Mouse (Mus musculus): ENCODE results near the gene Cul9. TPM values are rescaled to one million over a fixed set of nuclear protein-coding genes. Genes with fewer than 3 reads are reported as not detected.

Cul9 gene
- total RNA-seq, 1 experiment, result 1.8 TPM

DNA sequence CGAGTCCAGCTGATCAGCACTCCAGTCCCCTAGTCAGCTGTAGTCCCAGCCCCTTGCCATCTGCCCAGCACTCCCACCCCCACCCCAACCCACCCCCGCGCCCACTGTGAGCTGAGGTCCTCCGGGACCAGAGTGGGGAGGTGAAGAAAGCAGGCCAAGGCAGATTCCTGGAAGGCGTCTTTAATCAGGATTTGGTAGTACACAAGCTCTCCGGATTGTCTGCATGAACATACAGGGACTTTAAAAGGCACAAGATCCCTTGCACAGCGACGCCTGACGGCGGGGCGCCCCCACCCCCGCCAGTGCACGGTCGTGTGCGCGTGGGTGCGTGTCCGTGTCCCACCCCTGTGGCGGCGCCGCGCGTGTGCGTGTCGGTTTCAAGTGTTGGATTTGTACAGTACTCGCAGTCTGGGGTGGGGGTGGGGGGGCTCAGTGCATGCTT is 92.2 kb downstream of the Cul9 start:
- Histone ChIP-seq H3K27ac (ENCODE audit: insufficient read depth, low read depth, low read length, poor library complexity, severe bottlenecking) (no peak overlapping the region), H3K4me1 (ENCODE audit: control insufficient read depth in 2 of 2, insufficient read depth in 2 of 2, low read length in 2 of 2, poor library complexity in 1 of 2) (peaks cover 6 to 35% of the 10 kb centered on the region in 2 experiments), H3K9me3 (ENCODE audit: control insufficient read depth, insufficient read depth, low read depth, low read length) (no peaks in the 10 kb centered on the region), H3K9ac (ENCODE audit: insufficient read depth, low read depth, low read length, poor library complexity, severe bottlenecking) (no peak overlapping the region), H3K4me3 (ENCODE audit: insufficient read depth in 1 of 2, low read depth in 1 of 2, low read length in 2 of 2, poor library complexity in 1 of 2, severe bottlenecking in 1 of 2) (peak overlapping the region; percentile 39 to 43; a peak in 2 of 4 replicates), H3K36me3 (ENCODE audit: control insufficient read depth, insufficient read depth, low read length, poor library complexity, severe bottlenecking) (no peaks in the 10 kb centered on the region)
- in situ Hi-C loops (cut with MboI; ENCODE audit: low sequenced_read_pairs in 2 of 2, unreplicated experiment in 2 of 2), result no loop called here
- no peak for DNase-seq (ENCODE audit: low read depth, low spot score)
- TF ChIP-seq ZNF384 (IDR thresholded peaks at IDR 0.05; ENCODE audit: low read depth, low read length), result no peak
- no peak for TF ChIP-seq MAFK (IDR thresholded peaks at IDR 0.05; ENCODE audit: insufficient read depth, low read depth, low read length)
- TF ChIP-seq HCFC1 (IDR thresholded peaks at IDR 0.05; ENCODE audit: borderline replicate concordance, insufficient read depth, low read length), result no peak
- TF ChIP-seq CHD2 (IDR thresholded peaks at IDR 0.05; ENCODE audit: low read depth, low read length), result no peak
- TF ChIP-seq ZC3H11A (IDR thresholded peaks at IDR 0.05; ENCODE audit: borderline replicate concordance, low read depth, low read length), result no peak

DNA sequence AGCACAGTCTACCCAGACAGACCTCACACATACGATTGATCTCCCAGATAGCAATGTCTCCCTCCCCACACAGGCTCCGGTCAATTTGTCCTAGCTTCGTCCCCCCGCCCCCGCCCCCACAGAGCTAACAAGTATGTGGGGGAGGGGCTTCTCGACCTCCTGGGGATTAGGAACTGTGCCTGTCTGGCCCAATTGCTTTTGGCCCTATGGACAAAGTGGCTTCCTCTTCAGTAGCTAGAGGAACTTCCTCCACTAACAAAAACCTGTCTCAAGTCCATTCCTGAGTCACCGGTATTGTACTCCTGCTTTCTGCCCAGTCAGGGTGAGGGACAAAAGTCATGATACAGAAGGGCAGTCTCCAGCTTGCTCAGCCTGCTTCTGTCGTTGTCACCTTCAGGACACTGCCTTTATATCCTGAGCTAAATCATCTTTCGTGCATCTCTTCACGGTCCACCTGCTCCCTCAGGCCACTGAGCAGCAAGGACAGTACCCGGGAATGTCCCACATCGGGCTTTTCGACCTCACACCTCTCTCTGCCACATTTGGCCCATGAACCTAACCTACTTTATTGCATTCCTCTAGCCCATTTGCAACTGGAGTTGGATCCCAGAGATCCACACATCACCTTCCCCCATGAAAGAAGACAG is 92.8 kb downstream of the Cul9 start:
- H3K9me3 ChIP-seq (ENCODE audit: control insufficient read depth, insufficient read depth, low read depth, low read length), result no peaks in the 10 kb centered on the region
- no peaks in the 10 kb centered on the region for H3K36me3 ChIP-seq (ENCODE audit: control insufficient read depth, insufficient read depth, low read length, poor library complexity, severe bottlenecking)
- no peak overlapping the region for H3K4me3 ChIP-seq (ENCODE audit: insufficient read depth in 1 of 2, low read depth in 1 of 2, low read length in 2 of 2, poor library complexity in 1 of 2, severe bottlenecking in 1 of 2)
- TF ChIP-seq ZC3H11A (IDR thresholded peaks at IDR 0.05; ENCODE audit: borderline replicate concordance, low read depth, low read length) (no peak), ZNF384 (IDR thresholded peaks at IDR 0.05; ENCODE audit: low read depth, low read length) (no peak), CHD2 (IDR thresholded peaks at IDR 0.05; ENCODE audit: low read depth, low read length) (no peak), HCFC1 (IDR thresholded peaks at IDR 0.05; ENCODE audit: borderline replicate concordance, insufficient read depth, low read length) (no peak), MAFK (IDR thresholded peaks at IDR 0.05; ENCODE audit: insufficient read depth, low read depth, low read length) (no peak)
- DNase-seq (ENCODE audit: low read depth, low spot score), result no peak
- in situ Hi-C loops (cut with MboI; ENCODE audit: low sequenced_read_pairs in 2 of 2, unreplicated experiment in 2 of 2), result no loop called here
- H3K27ac ChIP-seq (ENCODE audit: insufficient read depth, low read depth, low read length, poor library complexity, severe bottlenecking), result no peak overlapping the region
- no peak overlapping the region for H3K9ac ChIP-seq (ENCODE audit: insufficient read depth, low read depth, low read length, poor library complexity, severe bottlenecking)
- H3K4me1 ChIP-seq (ENCODE audit: control insufficient read depth in 2 of 2, insufficient read depth in 2 of 2, low read length in 2 of 2, poor library complexity in 1 of 2), result peaks cover 6 to 35% of the 10 kb centered on the region in 2 experiments

DNA sequence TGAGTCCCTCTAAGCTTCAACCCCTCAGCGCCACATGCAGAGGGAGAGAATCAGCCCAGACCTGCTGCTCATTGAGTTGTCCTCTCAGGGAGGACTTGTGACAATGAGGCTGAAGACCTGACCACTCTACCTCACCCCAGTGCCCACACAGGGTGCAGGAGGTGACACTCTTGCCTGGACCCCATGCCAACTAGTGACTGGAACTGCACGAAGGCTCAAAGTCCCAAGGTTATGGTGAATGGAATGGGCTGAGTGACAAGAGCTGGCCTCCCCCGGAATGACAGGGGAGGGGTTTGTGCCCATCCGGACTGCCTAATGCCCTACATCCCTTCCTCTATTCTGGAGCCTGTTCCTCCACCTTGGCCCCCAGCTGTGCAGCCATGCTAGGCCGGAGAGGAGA is 93.5 kb downstream of the Cul9 start:
- no peak overlapping the region for H3K27ac ChIP-seq (ENCODE audit: insufficient read depth, low read depth, low read length, poor library complexity, severe bottlenecking)
- no peak overlapping the region for H3K4me3 ChIP-seq (ENCODE audit: insufficient read depth in 1 of 2, low read depth in 1 of 2, low read length in 2 of 2, poor library complexity in 1 of 2, severe bottlenecking in 1 of 2)
- in situ Hi-C loops (cut with MboI; ENCODE audit: low sequenced_read_pairs in 2 of 2, unreplicated experiment in 2 of 2), result no loop called here

More for the DNA sequence above, 93.5 kb downstream of the Cul9 start:
- H3K9me3 ChIP-seq (ENCODE audit: control insufficient read depth, insufficient read depth, low read depth, low read length), result no peaks in the 10 kb centered on the region
- H3K36me3 ChIP-seq (ENCODE audit: control insufficient read depth, insufficient read depth, low read length, poor library complexity, severe bottlenecking), result no peaks in the 10 kb centered on the region
- no peak overlapping the region for H3K9ac ChIP-seq (ENCODE audit: insufficient read depth, low read depth, low read length, poor library complexity, severe bottlenecking)
- TF ChIP-seq CHD2 (IDR thresholded peaks at IDR 0.05; ENCODE audit: low read depth, low read length) (no peak), ZNF384 (IDR thresholded peaks at IDR 0.05; ENCODE audit: low read depth, low read length) (no peak), ZC3H11A (IDR thresholded peaks at IDR 0.05; ENCODE audit: borderline replicate concordance, low read depth, low read length) (no peak), HCFC1 (IDR thresholded peaks at IDR 0.05; ENCODE audit: borderline replicate concordance, insufficient read depth, low read length) (no peak)
- no peak for DNase-seq (ENCODE audit: low read depth, low spot score)
- peaks cover 5 to 31% of the 10 kb centered on the region in 2 experiments for H3K4me1 ChIP-seq (ENCODE audit: control insufficient read depth in 2 of 2, insufficient read depth in 2 of 2, low read length in 2 of 2, poor library complexity in 1 of 2)

Other genes starting within 250 kb of the Cul9 start
- 1.3 and 1.4 TPM in 2 replicates for gene Dlk2, start 249.0 kb downstream of the Cul9 start, total RNA-seq (2012; rRNA removed)
- gene Abcc10, start 218.0 kb downstream of the Cul9 start, total RNA-seq (2012; rRNA removed), result 17.2 and 25.6 TPM in 2 replicates
- 14.0 and 19.1 TPM in 2 replicates for gene Zfp318, start 162.7 kb downstream of the Cul9 start, total RNA-seq (2012; rRNA removed)
- gene Crip3, start 117.5 kb downstream of the Cul9 start, total RNA-seq (2012; rRNA removed), result 0.49 and 0.79 TPM in 2 replicates
- 3.6 and 6.1 TPM in 2 replicates for gene Slc22a7, start 107.9 kb downstream of the Cul9 start, total RNA-seq (2012; rRNA removed)
- gene Ttbk1, start 58.7 kb downstream of the Cul9 start, total RNA-seq (2012; rRNA removed), result 0.98 and 1.2 TPM in 2 replicates
- gene Dnph1, start 49.7 kb downstream of the Cul9 start, total RNA-seq (2012; rRNA removed), result 44.1 and 48.2 TPM in 2 replicates
- 65.2 and 75.6 TPM in 2 replicates for gene Srf, start 9.8 kb upstream of the Cul9 start, total RNA-seq (2012; rRNA removed)
- gene Ptk7, start 83.1 kb upstream of the Cul9 start, total RNA-seq (2012; rRNA removed), result 200 and 384 TPM in 2 replicates
- 17.8 and 20.7 TPM in 2 replicates for gene Klc4, start 99.6 kb upstream of the Cul9 start, total RNA-seq (2012; rRNA removed)
- gene Mrpl2, start 99.8 kb upstream of the Cul9 start, total RNA-seq (2012; rRNA removed), result 205 and 261 TPM in 2 replicates
- 88.5 and 96.1 TPM in 2 replicates for gene Cul7, start 103.9 kb upstream of the Cul9 start, total RNA-seq (2012; rRNA removed)
- gene Rrp36, start 128.0 kb upstream of the Cul9 start, total RNA-seq (2012; rRNA removed), result 44.5 and 57.0 TPM in 2 replicates
- gene Mea1, start 132.4 kb upstream of the Cul9 start, total RNA-seq (2012; rRNA removed), result 72.9 and 77.5 TPM in 2 replicates
- gene Klhdc3, start 134.5 kb upstream of the Cul9 start, total RNA-seq (2012; rRNA removed), result 65.1 and 73.0 TPM in 2 replicates
- gene Ppp2r5d, start 158.7 kb upstream of the Cul9 start, total RNA-seq (2012; rRNA removed), result 70.6 and 73.0 TPM in 2 replicates
- gene Pex6, start 165.1 kb upstream of the Cul9 start, total RNA-seq (2012; rRNA removed), result 17.8 and 22.2 TPM in 2 replicates
- gene Gnmt, start 182.8 kb upstream of the Cul9 start, total RNA-seq (2012; rRNA removed), result 1.2 and 4.3 TPM in 2 replicates
- gene Cnpy3, start 205.8 kb upstream of the Cul9 start, total RNA-seq (2012; rRNA removed), result 69.7 and 122 TPM in 2 replicates
- gene Ptcra, start 217.3 kb upstream of the Cul9 start, total RNA-seq (2012; rRNA removed), result 1.8 and 2.2 TPM in 2 replicates
- gene 2310039H08Rik, start 226.2 kb upstream of the Cul9 start, total RNA-seq (2012; rRNA removed), result 19.5 and 21.4 TPM in 2 replicates
- 132 and 179 TPM in 2 replicates for gene Rpl7l1, start 236.3 kb upstream of the Cul9 start, total RNA-seq (2012; rRNA removed)

All from ES-E14 (cell line).